Mouse (Mus musculus) CH12.LX (cell line): ENCODE data around the gene Lamb2.

ENCODE experiments used
- CTCF ChIP-seq, 2 experiments: IDR thresholded peaks in 1 of 2; conservative IDR thresholded peaks in 1 of 2; 2 replicates each; pipeline ENCODE4 v1.5.1; 2011 to 2012; ENCODE audit warnings: low read depth in 2 of 2, low read length in 2 of 2, improper control_type of control experiment in 1 of 2, inconsistent platforms in 1 of 2, mild to moderate bottlenecking in 1 of 2, moderate library complexity in 1 of 2
- ELF1 ChIP-seq: IDR thresholded peaks from 2 replicates; pipeline ENCODE4 v1.6.1; 2014; ENCODE audit warnings: low read depth, mild to moderate bottlenecking, inconsistent platforms, low read length, improper control_type of control experiment
- EP300 ChIP-seq: IDR thresholded peaks from 2 replicates; pipeline ENCODE4 v1.6.1; 2011; ENCODE audit warnings: low read length, improper control_type of control experiment
- KAT2A ChIP-seq: IDR thresholded peaks from 2 replicates; pipeline ENCODE4 v1.6.1; 2012; ENCODE audit warnings: low read length, improper control_type of control experiment, inconsistent platforms; ENCODE audit not compliant: insufficient replicate concordance
- MAFK ChIP-seq: IDR thresholded peaks from 2 replicates; pipeline ENCODE4 v1.6.1; 2011; ENCODE audit warnings: low read length, improper control_type of control experiment; ENCODE audit not compliant: insufficient replicate concordance
- MEF2A ChIP-seq: IDR thresholded peaks from 2 replicates; pipeline ENCODE4 v1.6.1; 2014; ENCODE audit warnings: low read depth, mild to moderate bottlenecking, inconsistent platforms, low read length, improper control_type of control experiment, borderline replicate concordance
- NELFE ChIP-seq: IDR thresholded peaks from 2 replicates; pipeline ENCODE4 v1.6.1; 2011; ENCODE audit warnings: low read depth, low read length, improper control_type of control experiment
- NRF1 ChIP-seq: IDR thresholded peaks from 2 replicates; pipeline ENCODE4 v1.6.1; 2014; ENCODE audit warnings: low read depth, mild to moderate bottlenecking, inconsistent platforms, low read length, improper control_type of control experiment, moderate library complexity
- POLR2A ChIP-seq: IDR thresholded peaks from 2 replicates; pipeline ENCODE4 v1.6.1; 2011; ENCODE audit warnings: low read depth, mild to moderate bottlenecking, improper control_type of control experiment, low read length
- USF2 ChIP-seq: conservative IDR thresholded peaks from 2 replicates; pipeline ENCODE4 v1.6.1; 2011; ENCODE audit warnings: low read depth, low read length, improper control_type of control experiment
- ZKSCAN1 ChIP-seq: IDR thresholded peaks from 2 replicates; pipeline ENCODE4 v1.6.1; 2012; ENCODE audit warnings: low read depth, inconsistent platforms, low read length, improper control_type of control experiment, borderline replicate concordance
- ZMIZ1 ChIP-seq: IDR thresholded peaks from 2 replicates; pipeline ENCODE4 v1.6.1; 2012; ENCODE audit warnings: low read depth, mild to moderate bottlenecking, inconsistent platforms, low read length, improper control_type of control experiment

- TF ChIP-seq CTCF (conservative IDR thresholded peaks at IDR 0.05 in 1 of 2, IDR thresholded peaks at IDR 0.05 in 1 of 2; ENCODE audit: low read depth in 2 of 2, low read length in 2 of 2) (no peak), EP300 (no peak), MAFK (no peak), ZMIZ1 (no peak), NRF1 (no peak), POLR2A (no peak), ZKSCAN1 (no peak), MEF2A (no peak), KAT2A (no peak), NELFE (no peak), ELF1 (no peak), USF2 (no peak)
These were observed 19.6 kb upstream of the Lamb2 start for GRCm38 (mm10) chr9:108459939-108460318.
